In the genomic region with DNA sequence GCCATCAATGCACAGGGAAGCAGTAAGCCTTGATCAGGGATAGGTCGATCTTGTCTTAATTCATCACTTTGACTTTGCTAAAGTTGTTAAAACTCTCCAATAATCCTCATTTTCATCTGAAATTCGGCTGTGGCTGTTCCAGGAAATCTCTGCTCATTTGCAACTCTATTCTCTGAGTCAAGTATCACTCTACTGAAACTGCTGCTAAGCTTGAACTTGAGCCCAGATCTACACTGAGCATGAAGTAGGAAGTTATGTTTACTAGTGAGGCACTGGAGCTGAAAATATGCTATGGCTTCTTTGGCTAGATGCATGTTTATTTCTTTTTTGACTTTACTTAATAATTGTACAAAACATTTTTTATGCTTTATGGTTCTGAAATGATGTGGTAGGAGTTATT, we compare ENCODE assay signal across 25 mouse cellular contexts.
"Had no signal": no experiment of that assay in that cellular context is flagged by ENCODE, and none has a peak within 500 bp of the region (broad histone marks: within the 10 kb centered on the region; RNA-seq: fewer than 3 reads in every experiment).

No protein-coding gene starts in this region.

- H3K27me3 ChIP-seq: heart, embryonic 13.5 days; heart, embryonic 15.5 days; hindbrain, embryonic 13.5 days; hindbrain, embryonic 15.5 days; kidney, embryonic 15.5 days; limb, embryonic 13.5 days; limb, embryonic 15.5 days; liver, embryonic 12.5 days had no signal

- H3K9ac ChIP-seq: heart, embryonic 13.5 days; heart, embryonic 15.5 days; hindbrain, embryonic 13.5 days; hindbrain, embryonic 15.5 days; kidney, embryonic 15.5 days; limb, embryonic 13.5 days; limb, embryonic 15.5 days; liver, embryonic 12.5 days; liver, embryonic 14.5 days had no signal

- DNase-seq: gastrocnemius, postnatal 14 days; gastrocnemius, postnatal 36 days; heart, adult 11 months; heart, adult 2 months; heart, postnatal 14 days; heart, postnatal 36 days; kidney, adult 11 months; kidney, adult 2 months; kidney, adult 9 months; kidney, postnatal 14 days; kidney, postnatal 36 days; left cerebral cortex, postnatal 4 days had no signal

- H3K4me2 ChIP-seq: heart, embryonic 11.5 days; heart, embryonic 13.5 days; heart, embryonic 15.5 days; hindbrain, embryonic 13.5 days; hindbrain, embryonic 15.5 days; kidney, embryonic 15.5 days; limb, embryonic 13.5 days; limb, embryonic 15.5 days; liver, embryonic 12.5 days had no signal

- H3K36me3 ChIP-seq: heart, embryonic 13.5 days; heart, embryonic 15.5 days; hindbrain, embryonic 13.5 days; hindbrain, embryonic 15.5 days; kidney, embryonic 15.5 days; limb, embryonic 13.5 days; limb, embryonic 15.5 days; liver, embryonic 12.5 days had no signal

- H3K4me3 ChIP-seq: heart, adult 2 months; heart, embryonic 13.5 days; heart, embryonic 15.5 days; hindbrain, embryonic 13.5 days; hindbrain, embryonic 15.5 days; kidney, embryonic 15.5 days; limb, embryonic 13.5 days; limb, embryonic 15.5 days; liver, embryonic 12.5 days had no signal

- H3K9me3 ChIP-seq: heart, embryonic 13.5 days; heart, embryonic 15.5 days; hindbrain, embryonic 13.5 days; hindbrain, embryonic 15.5 days; kidney, embryonic 15.5 days; limb, embryonic 13.5 days; limb, embryonic 15.5 days; liver, embryonic 12.5 days had no signal

- H3K27ac ChIP-seq: heart, adult 2 months; heart, embryonic 13.5 days; heart, embryonic 15.5 days; hindbrain, embryonic 13.5 days; hindbrain, embryonic 15.5 days; hindbrain, postnatal 0 days; kidney, embryonic 15.5 days; kidney, postnatal 0 days; limb, embryonic 13.5 days; limb, embryonic 15.5 days; liver, embryonic 12.5 days; liver, embryonic 14.5 days had no signal

- ATAC-seq: hindbrain, postnatal 0 days; intestine, embryonic 16.5 days; liver, embryonic 12.5 days had no signal

- H3K4me1 ChIP-seq: heart, embryonic 13.5 days; heart, embryonic 15.5 days; hindbrain, embryonic 13.5 days; limb, embryonic 13.5 days; limb, embryonic 15.5 days; liver, embryonic 12.5 days had no signal
